Mouse (Mus musculus) left cerebral cortex, adult 2 months (tissue): ENCODE data around the gene Kank1. TPM values are rescaled to one million over a fixed set of nuclear protein-coding genes. Genes with fewer than 3 reads are reported as not detected.
A peak's percentile ranks its signal among the peaks of the same experiment; 100 is the strongest.

Experiments
- DNase-seq, 2 experiments: peaks; one replicate each; pipeline ENCODE4 v3.0.0; 2021 to 2022; ENCODE audit warnings: low spot score in 2 of 2, mixed read lengths in 1 of 2; ENCODE audit errors: extremely low spot score in 1 of 2
- H3K27ac ChIP-seq: fragments of 200-600 bp; 2 replicates; pipeline ENCODE4 v1.8.1; 2022
- H3K4me3 ChIP-seq: fragments of 200-600 bp; 2 replicates; pipeline ENCODE4 v1.8.1; 2022
- CTCF ChIP-seq: fragments of 200-600 bp; IDR thresholded peaks from 2 replicates; pipeline ENCODE4 v1.8.1; 2022; ENCODE audit warnings: antibody characterized with exemption, mild to moderate bottlenecking, moderate library complexity
- intact Hi-C: fragments of 180-260 bp; cut with DNase I; formaldehyde crosslinking; loops from one replicate; pipeline ENCODE4 v1.15.1; 2025
- total RNA-seq, 2 experiments: library from RNA; stranded (reverse); gene quantifications; 2 replicates each; pipeline ENCODE4 v1.2.3; 2021

The Kank1 gene
- total RNA-seq, 2 experiments from 2014 or later, result 14.1 to 20.0 TPM

GRCm38 (mm10) chr19:25400212-25400913 lies 163.6 kb downstream of the Kank1 start:
- TF ChIP-seq CTCF, result no peak
- H3K4me3 ChIP-seq, result no peak overlapping the region
- intact Hi-C loops, result no loop called here
- no peak overlapping the region for H3K27ac ChIP-seq
- DNase-seq, result no peak

- no peak for DNase-seq
- no peak for TF ChIP-seq CTCF
- Histone ChIP-seq H3K27ac (no peak overlapping the region), H3K4me3 (no peak overlapping the region)
- intact Hi-C loops, result no loop called here
Observed at GRCm38 (mm10) chr19:25401521-25401920, 164.7 kb downstream of the Kank1 start.

DNA sequence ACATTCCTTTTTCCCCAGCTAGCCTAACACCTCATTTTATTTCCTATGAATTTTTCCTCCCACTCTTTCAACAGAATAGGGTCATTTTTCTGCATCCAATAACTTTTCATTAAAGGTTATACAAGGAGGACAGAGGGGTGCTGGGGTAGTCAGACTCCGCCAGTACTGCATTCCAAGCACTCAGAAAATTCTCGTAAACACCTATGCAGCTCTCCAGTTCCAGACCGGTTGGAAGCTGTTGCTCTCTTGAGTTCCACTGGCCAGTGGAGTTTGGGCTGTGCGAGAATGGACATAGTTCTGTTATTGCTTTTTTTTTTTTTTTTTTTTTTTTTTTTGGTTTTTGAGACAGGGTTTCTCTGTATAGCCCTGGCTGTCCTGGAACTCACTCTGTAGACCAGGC lies 167.4 kb downstream of the Kank1 start:
- Histone ChIP-seq H3K4me3 (no peak overlapping the region), H3K27ac (no peak overlapping the region)
- no peak for TF ChIP-seq CTCF
- intact Hi-C loops, result no loop called here
- no peak for DNase-seq

- intact Hi-C loops, result no loop called here
- Histone ChIP-seq H3K4me3 (no peak overlapping the region; the same call in 1 of the 2 replicates), H3K27ac (no peak overlapping the region)
- no peak for TF ChIP-seq CTCF
- DNase-seq, result no peak
Observed at GRCm38 (mm10) chr19:25405987-25406386, 169.2 kb downstream of the Kank1 start.

DNA sequence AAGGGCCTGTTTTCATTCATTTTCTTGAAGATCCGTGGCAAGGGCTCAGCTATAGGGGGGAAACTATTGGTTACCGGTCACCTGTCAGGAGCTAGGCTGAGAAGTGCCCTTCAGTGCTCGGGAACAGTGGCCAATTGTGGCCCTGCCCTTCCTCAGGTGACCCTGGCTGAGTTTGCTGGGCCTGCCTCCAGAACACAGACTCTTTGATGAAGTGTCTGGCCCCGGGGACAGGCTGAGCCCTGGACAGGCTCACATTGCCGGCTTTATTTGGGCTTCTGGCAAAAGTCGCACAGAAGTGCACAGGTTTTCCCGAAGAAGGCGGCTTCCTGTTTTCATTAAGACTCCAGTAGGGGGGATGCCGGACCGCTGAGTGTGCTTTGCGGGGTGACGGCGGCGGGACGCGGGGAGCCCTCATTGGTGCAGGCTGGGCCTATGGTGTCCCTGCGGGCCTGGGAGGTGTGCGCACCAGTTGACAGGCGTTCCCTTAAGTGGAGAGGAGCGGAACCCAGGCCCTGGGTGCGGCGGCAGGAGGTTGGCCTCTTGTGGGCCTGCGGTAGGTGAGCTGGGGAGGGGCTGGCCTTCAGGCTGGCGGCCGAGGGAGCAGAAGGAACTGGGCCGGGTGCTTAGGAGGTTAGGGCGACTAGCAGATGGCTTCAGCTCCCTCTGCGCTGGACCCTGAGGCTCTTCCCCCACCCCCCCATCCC lies 169.9 kb downstream of the Kank1 start:
- intact Hi-C loops, result no loop called here
- H3K27ac ChIP-seq, result peak overlapping the region; percentile 67
- peak; percentile 52 to 53 for DNase-seq
- peak; percentile 12 for TF ChIP-seq CTCF
- H3K4me3 ChIP-seq, result peak overlapping the region; percentile 45

- intact Hi-C loops, result no loop called here
- DNase-seq, result no peak
- Histone ChIP-seq H3K27ac (peak overlapping the region; percentile 67), H3K4me3 (peak overlapping the region; percentile 45)
- TF ChIP-seq CTCF, result no peak
Observed at GRCm38 (mm10) chr19:25407185-25407886, 170.6 kb downstream of the Kank1 start.

GRCm38 (mm10) chr19:25407887-25408236 lies 171.1 kb downstream of the Kank1 start:
- no peak for TF ChIP-seq CTCF
- DNase-seq, result no peak
- Histone ChIP-seq H3K4me3 (peak overlapping the region; percentile 45; the same call in 1 of the 2 replicates), H3K27ac (peak overlapping the region; percentile 9; the same call in 1 of the 2 replicates)
- intact Hi-C loops, result no loop called here

GRCm38 (mm10) chr19:25409239-25409638 lies 172.5 kb downstream of the Kank1 start:
- TF ChIP-seq CTCF, result no peak
- Histone ChIP-seq H3K4me3 (no peak overlapping the region), H3K27ac (no peak overlapping the region)
- intact Hi-C loops, result no loop called here
- no peak for DNase-seq

GRCm38 (mm10) chr19:25411353-25411752 lies 174.6 kb downstream of the Kank1 start:
- H3K4me3 ChIP-seq, result peak overlapping the region; percentile 4; the same call in 1 of the 2 replicates
- intact Hi-C loops, result no loop called here
- TF ChIP-seq CTCF, result no peak
- no peak for DNase-seq
- no peak overlapping the region for H3K27ac ChIP-seq

GRCm38 (mm10) chr19:25415448-25415847 lies 178.7 kb downstream of the Kank1 start:
- TF ChIP-seq CTCF, result no peak
- no peak for DNase-seq
- Histone ChIP-seq H3K4me3 (no peak overlapping the region), H3K27ac (no peak overlapping the region)
- intact Hi-C loops, result no loop called here

DNA sequence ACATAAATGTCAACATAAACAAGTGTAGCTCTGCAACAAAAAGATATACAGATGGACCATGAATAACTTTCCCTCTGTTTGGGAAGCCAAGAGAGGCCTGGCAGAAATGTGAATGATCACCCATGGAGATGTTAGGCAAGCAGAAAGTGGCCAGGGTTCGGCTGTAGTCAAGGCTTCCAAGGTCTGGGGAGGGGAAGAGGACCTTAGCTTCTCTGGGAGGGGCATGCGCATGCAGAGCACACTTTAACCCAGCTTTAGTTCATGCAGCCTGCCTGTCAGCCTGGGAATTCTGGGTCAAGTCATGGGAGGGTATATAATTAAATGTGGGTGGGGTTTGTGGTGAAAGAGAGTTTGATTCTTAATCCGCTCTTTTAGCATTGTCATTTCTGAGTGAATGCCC lies 180.9 kb downstream of the Kank1 start:
- no peak for TF ChIP-seq CTCF
- Histone ChIP-seq H3K27ac (no peak overlapping the region), H3K4me3 (no peak overlapping the region)
- intact Hi-C loops, result no loop called here
- DNase-seq, result no peak

GRCm38 (mm10) chr19:25419983-25420382 lies 183.2 kb downstream of the Kank1 start:
- TF ChIP-seq CTCF, result no peak
- DNase-seq, result no peak
- Histone ChIP-seq H3K4me3 (no peak overlapping the region), H3K27ac (no peak overlapping the region)
- intact Hi-C loops, result no loop called here
